Mouse (Mus musculus) testis, adult 2 months (tissue): ENCODE data around the gene Phactr1. TPM values are rescaled to one million over a fixed set of nuclear protein-coding genes. Genes with fewer than 3 reads are reported as not detected.

Experiments used
- H3K27ac ChIP-seq: fragments of 200-500 bp; 2 replicates; pipeline ENCODE4 v1.5.1; 2012; ENCODE audit warnings: low read depth, low read length; ENCODE audit not compliant: control insufficient read depth, insufficient read depth
- H3K27me3 ChIP-seq: fragments of 200-500 bp; 2 replicates; pipeline ENCODE4 v1.6.1; 2012; ENCODE audit warnings: mild to moderate bottlenecking, low read length, moderate library complexity; ENCODE audit not compliant: control insufficient read depth, insufficient read depth
- H3K36me3 ChIP-seq: fragments of 200-500 bp; 2 replicates; pipeline ENCODE4 v1.6.1; 2012; ENCODE audit warnings: mild to moderate bottlenecking, low read length; ENCODE audit not compliant: control insufficient read depth, insufficient read depth
- H3K4me1 ChIP-seq: fragments of 200-500 bp; 2 replicates; pipeline ENCODE4 v1.6.1; 2012; ENCODE audit warnings: low read length; ENCODE audit not compliant: control insufficient read depth, insufficient read depth
- H3K4me3 ChIP-seq: fragments of 200-500 bp; 2 replicates; pipeline ENCODE4 v1.5.1; 2012; ENCODE audit warnings: low read depth, mild to moderate bottlenecking, low read length, moderate library complexity, mixed read lengths; ENCODE audit not compliant: control insufficient read depth
- CTCF ChIP-seq: fragments of 200-500 bp; IDR thresholded peaks from 2 replicates; pipeline ENCODE4 v1.5.1; 2012; ENCODE audit warnings: low read depth, mild to moderate bottlenecking, inconsistent platforms, low read length, moderate library complexity; ENCODE audit not compliant: control insufficient read depth, insufficient read depth, insufficient replicate concordance
- POLR2A ChIP-seq: fragments of 200-500 bp; IDR thresholded peaks from 2 replicates; pipeline ENCODE4 v1.6.1; 2012; ENCODE audit warnings: low read depth, mild to moderate bottlenecking, inconsistent platforms, low read length, moderate library complexity; ENCODE audit not compliant: control insufficient read depth
- polyA plus RNA-seq: library from polyadenylated mRNA; depleted of rRNA; stranded (reverse); fragments of >200 nt; gene quantifications from 2 replicates; pipeline ENCODE4 v1.2.3, GENCODE M21; 2012

The Phactr1 gene
- polyA plus RNA-seq, 1 experiment, result 50.2 TPM

DNA sequence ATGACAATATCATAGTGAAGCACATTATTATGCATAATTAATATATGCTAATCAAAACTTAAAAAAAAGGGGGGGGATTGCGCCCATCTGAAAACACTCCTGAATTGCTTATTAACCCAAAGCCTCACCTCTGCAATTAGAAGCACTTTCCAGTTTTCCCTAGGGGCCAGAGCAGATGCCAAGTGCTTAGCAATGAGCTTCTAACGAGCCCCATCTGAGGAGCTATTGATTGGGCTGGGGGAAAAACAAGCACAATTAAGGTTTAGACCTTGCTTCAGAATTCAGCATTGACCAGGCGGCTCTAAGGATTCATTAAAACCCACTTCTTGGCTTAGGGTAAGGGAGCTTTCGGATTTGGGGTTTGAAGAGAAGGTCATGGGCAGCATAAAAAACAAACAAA is 311.9 kb downstream of the Phactr1 start:
- Histone ChIP-seq H3K4me3 (no peak overlapping the region), H3K4me1 (peaks cover 5% of the 10 kb centered on the region; the same call in 1 of the 2 replicates), H3K36me3 (no peaks in the 10 kb centered on the region), H3K27ac (no peak overlapping the region), H3K27me3 (no peaks in the 10 kb centered on the region)
- TF ChIP-seq CTCF (no peak), POLR2A (no peak)

DNA sequence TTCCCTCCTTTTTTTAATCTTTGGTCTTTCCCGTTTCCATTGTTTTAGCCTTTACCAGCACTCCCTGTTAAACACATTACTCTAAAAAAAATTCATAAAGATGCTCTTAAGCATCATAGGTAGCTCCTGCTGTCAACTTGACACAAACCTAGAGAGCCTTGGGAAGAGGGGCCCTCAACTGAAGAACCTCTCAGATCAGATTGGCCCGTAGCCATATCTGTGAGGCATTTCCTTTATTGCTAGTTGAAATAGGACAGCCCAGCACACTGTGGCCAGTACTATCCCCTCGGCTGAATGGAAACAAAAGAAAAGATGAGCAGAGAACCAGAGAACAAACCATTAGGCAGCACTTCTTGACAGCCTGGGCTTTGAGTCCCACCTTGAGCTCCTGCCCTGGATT is 313.9 kb downstream of the Phactr1 start:
- no peaks in the 10 kb centered on the region for H3K27me3 ChIP-seq
- no peak overlapping the region for H3K27ac ChIP-seq

DNA sequence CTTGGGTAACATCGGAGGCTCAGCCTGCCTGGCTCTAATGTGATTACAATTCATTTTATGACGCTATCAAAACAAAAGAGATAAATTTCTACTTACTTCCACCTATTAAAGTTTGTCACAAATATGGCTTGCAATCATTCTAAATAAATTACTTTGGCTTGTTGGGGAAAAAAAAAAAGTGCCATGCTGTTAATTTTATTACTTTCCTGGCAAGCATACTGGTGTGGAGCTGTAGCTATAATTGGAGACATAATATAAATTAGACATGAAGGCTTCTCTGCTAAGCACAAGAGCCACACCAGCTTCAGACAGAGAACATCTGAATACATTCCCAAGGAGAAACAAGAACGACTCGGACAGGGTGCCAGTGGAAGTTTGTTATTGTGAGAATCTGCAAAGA is 315.8 kb downstream of the Phactr1 start:
- Histone ChIP-seq H3K36me3 (no peaks in the 10 kb centered on the region), H3K27me3 (no peaks in the 10 kb centered on the region), H3K4me1 (no peaks in the 10 kb centered on the region), H3K4me3 (no peak overlapping the region), H3K27ac (no peak overlapping the region)
- no peak for TF ChIP-seq POLR2A
- no peak for TF ChIP-seq CTCF

More for the DNA sequence above, 313.9 kb downstream of the Phactr1 start:
- Histone ChIP-seq H3K4me1 (peaks cover 2% of the 10 kb centered on the region; the same call in 1 of the 2 replicates), H3K36me3 (no peaks in the 10 kb centered on the region), H3K4me3 (no peak overlapping the region)
- TF ChIP-seq CTCF (no peak), POLR2A (no peak)

DNA sequence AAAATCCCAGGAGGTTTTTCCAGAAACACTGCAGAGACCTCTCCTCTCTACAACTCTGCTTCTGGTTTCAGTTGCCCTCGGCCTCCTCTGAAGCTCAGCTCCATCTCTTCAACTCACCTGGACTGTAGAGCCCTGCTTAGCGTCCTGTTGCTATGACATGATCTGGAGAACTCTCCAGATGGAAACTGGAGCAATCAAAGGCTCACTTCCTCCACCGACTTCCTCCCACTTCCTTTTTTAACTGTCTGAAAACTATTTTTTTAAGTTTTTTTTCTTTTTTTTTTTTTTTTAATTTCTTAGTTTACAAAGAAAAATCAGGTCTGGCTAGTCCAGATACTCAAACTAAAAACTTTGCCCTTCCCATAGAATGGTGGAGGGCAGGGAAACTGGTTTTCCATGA is 318.9 kb downstream of the Phactr1 start:
- Histone ChIP-seq H3K4me3 (no peak overlapping the region), H3K27ac (no peak overlapping the region), H3K36me3 (no peaks in the 10 kb centered on the region), H3K27me3 (no peaks in the 10 kb centered on the region), H3K4me1 (peaks cover 3% of the 10 kb centered on the region; the same call in 1 of the 2 replicates)
- no peak for TF ChIP-seq POLR2A
- no peak for TF ChIP-seq CTCF

DNA sequence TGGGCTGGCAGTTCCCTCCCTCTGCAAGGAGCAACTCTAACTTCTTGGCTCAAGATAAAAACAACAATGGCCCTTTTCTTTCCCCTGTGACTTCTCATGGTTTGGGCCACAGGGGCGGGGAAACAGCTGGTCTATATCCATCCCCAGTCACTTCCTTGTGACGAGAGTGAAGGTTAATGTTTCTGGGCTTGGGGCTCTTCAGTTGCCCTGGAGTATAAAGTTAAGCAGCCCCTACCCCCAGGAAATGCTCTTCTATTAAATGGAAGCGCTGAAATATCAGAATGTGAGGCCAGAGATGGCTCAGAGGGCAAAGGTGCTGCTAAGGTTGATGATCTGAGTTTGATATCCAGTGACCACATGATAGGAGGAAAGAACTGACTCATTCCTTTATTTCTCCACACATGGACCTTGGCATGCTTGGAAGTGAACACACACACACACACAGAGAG is 324.7 kb downstream of the Phactr1 start:
- no peaks in the 10 kb centered on the region for H3K36me3 ChIP-seq
- no peak overlapping the region for H3K27ac ChIP-seq
- H3K4me1 ChIP-seq, result peaks cover 3% of the 10 kb centered on the region; the same call in 1 of the 2 replicates
- no peak for TF ChIP-seq POLR2A
- H3K27me3 ChIP-seq, result no peaks in the 10 kb centered on the region
- H3K4me3 ChIP-seq, result no peak overlapping the region

DNA sequence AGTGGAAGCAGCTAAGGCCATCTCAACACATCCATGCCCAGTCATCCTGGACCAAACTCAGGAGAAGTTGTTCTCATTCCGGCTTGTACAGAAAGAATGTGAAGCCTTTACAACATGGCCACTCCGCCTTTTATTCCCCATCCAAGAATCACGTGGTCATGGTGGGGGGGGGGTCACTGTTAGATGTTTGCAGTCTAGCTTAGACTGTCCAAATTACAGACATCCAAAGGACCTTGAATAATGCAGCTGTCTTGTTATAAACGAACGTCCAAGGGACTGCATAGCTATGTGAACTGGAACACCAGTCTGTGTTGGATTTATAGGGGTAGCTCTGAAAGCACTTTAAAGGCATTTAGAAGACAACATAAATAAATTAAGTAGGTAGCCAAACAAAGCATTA is 328.0 kb downstream of the Phactr1 start:
- Histone ChIP-seq H3K27ac (no peak overlapping the region), H3K27me3 (no peaks in the 10 kb centered on the region), H3K4me3 (no peak overlapping the region), H3K36me3 (no peaks in the 10 kb centered on the region), H3K4me1 (no peaks in the 10 kb centered on the region)
- TF ChIP-seq CTCF (no peak), POLR2A (no peak)

DNA sequence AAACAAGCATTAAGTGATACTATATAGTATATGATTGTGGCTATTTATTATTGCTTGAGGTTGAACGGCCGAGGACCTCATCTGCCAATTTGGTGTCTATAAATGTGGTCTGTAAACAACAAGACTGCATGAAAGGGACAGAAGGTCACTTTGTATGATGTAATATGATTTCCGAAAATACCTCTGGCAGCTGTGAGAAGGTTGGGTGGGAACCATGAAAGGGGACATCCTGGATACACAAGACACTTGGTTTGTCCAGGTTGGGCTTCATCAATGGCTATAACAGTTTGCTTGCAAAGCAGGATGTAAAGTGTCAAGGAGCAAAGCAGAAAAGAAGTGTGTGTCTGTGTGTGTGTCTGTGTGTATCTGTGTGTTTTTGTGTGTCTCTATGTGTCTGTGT is 329.2 kb downstream of the Phactr1 start:
- TF ChIP-seq POLR2A, result no peak
- TF ChIP-seq CTCF, result no peak
- H3K4me1 ChIP-seq, result no peaks in the 10 kb centered on the region
- H3K36me3 ChIP-seq, result no peaks in the 10 kb centered on the region
- H3K4me3 ChIP-seq, result no peak overlapping the region
- no peak overlapping the region for H3K27ac ChIP-seq
- no peaks in the 10 kb centered on the region for H3K27me3 ChIP-seq

DNA sequence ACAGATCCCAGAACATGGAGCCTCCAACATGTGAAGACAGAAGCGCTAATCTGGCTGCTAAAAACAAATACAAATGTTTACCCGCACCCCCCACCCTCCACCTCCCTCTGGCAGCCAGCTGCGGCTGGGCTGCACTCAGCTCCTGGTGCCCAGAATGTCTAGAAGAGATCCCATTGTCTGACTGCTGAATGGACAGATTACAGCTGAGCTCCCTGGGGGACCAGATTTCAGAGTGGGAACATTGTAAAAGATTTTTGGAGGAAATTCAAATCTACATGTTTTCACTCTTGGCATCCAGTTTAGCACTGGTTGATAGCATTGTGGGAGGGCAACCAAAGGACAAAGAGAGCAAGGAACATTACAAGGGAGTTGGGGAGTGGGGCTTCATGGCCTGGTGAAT is 331.1 kb downstream of the Phactr1 start:
- TF ChIP-seq POLR2A, result no peak
- TF ChIP-seq CTCF, result no peak
- Histone ChIP-seq H3K4me1 (no peaks in the 10 kb centered on the region), H3K27me3 (no peaks in the 10 kb centered on the region), H3K36me3 (no peaks in the 10 kb centered on the region), H3K27ac (no peak overlapping the region), H3K4me3 (no peak overlapping the region)
